Mouse (Mus musculus): ENCODE data around the gene Abhd14b.

GRCm38 (mm10) chr9:106469776-106470175, 22.5 kb downstream of the Abhd14b start:
- TF ChIP-seq POLR2A (IDR thresholded peaks at IDR 0.05; ENCODE audit: low read depth, low read length) (no peak), CTCF (IDR thresholded peaks at IDR 0.05; ENCODE audit: extremely low read depth, insufficient read depth, insufficient read length, insufficient replicate concordance) (no peak)
